Mouse (Mus musculus): ENCODE measurements around the gene Itk. TPM values are rescaled to one million over a fixed set of nuclear protein-coding genes. Genes with fewer than 3 reads are reported as not detected.

Itk gene
- polyA plus RNA-seq, 1 experiment = 0.05 TPM

- Histone ChIP-seq H3K79me2 (ENCODE audit: control insufficient read depth, insufficient read depth) (no peaks in the 10 kb centered on the region), H3K36me3 (ENCODE audit: control insufficient read depth, insufficient read depth) (no peaks in the 10 kb centered on the region), H3K4me3 (ENCODE audit: insufficient read depth, poor library complexity, severe bottlenecking) (no peak overlapping the region), H3K27me3 (ENCODE audit: control insufficient read depth, insufficient read depth, insufficient read length) (peaks cover 3% of the 10 kb centered on the region), H3ac (ENCODE audit: control insufficient read depth, insufficient read length, low read depth) (no peak overlapping the region), H3K79me3 (ENCODE audit: low read depth) (no peaks in the 10 kb centered on the region)
- TF ChIP-seq MAX (IDR thresholded peaks at IDR 0.05) (no peak), CEBPB (IDR thresholded peaks at IDR 0.05; ENCODE audit: low read depth) (no peak), MYOD1 (IDR thresholded peaks at IDR 0.05; ENCODE audit: control insufficient read depth, insufficient read length, low read depth) (no peak), USF1 (IDR thresholded peaks at IDR 0.05; ENCODE audit: low read depth) (no peak), CTCF (IDR thresholded peaks at IDR 0.05; ENCODE audit: control insufficient read depth, insufficient read depth, insufficient read length) (no peak), MYOG (IDR thresholded peaks at IDR 0.05; ENCODE audit: control insufficient read depth, extremely low read depth, insufficient read length) (no peak), FOSL1 (IDR thresholded peaks at IDR 0.05; ENCODE audit: insufficient read depth, low read length, poor library complexity, severe bottlenecking) (no peak)
Observed at GRCm38 (mm10) chr11:46347756-46348155, 41.6 kb downstream of the Itk start.

DNA sequence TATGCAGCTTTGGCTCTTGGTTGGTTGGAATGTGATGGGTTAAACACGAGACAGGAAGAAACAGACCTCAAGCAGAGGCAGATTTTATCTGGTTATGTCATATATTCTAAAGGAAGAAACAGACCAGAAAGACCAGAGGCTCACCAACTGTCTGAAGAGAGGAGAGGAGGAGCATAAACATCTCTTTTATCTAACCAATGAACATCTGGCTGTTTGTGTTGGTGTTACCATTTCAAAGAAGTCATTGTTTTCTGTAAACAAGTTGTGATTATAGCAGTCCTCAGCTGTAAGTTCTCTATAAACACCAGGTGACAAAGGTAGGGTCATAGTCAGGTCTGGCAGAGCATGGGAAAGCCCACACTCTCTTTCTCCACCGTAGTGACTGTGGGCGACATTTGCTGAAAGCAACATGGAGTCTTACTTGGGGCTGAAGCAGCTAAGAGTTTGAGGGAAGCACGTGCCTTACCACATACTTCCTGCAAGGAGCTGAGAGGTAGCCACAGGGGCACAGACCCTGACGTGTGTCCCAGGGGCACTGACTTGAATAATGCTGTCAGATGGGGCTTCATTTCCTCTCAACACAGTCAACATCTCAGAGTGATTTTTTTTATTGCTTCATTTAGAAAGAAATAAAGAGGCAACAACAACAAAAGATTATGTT lies 45.3 kb downstream of the Itk start:
- peaks cover 3% of the 10 kb centered on the region for H3K27me3 ChIP-seq (ENCODE audit: control insufficient read depth, insufficient read depth, insufficient read length)
- H3K4me3 ChIP-seq (ENCODE audit: insufficient read depth, poor library complexity, severe bottlenecking) = no peak overlapping the region
- H3K79me3 ChIP-seq (ENCODE audit: low read depth) = no peaks in the 10 kb centered on the region
- no peaks in the 10 kb centered on the region for H3K36me3 ChIP-seq (ENCODE audit: control insufficient read depth, insufficient read depth)
- no peak overlapping the region for H3ac ChIP-seq (ENCODE audit: control insufficient read depth, insufficient read length, low read depth)
- TF ChIP-seq MAX (IDR thresholded peaks at IDR 0.05) (no peak), MYOD1 (IDR thresholded peaks at IDR 0.05; ENCODE audit: control insufficient read depth, insufficient read length, low read depth) (no peak), CEBPB (IDR thresholded peaks at IDR 0.05; ENCODE audit: low read depth) (no peak), MYOG (IDR thresholded peaks at IDR 0.05; ENCODE audit: control insufficient read depth, extremely low read depth, insufficient read length) (no peak), USF1 (IDR thresholded peaks at IDR 0.05; ENCODE audit: low read depth) (no peak), FOSL1 (IDR thresholded peaks at IDR 0.05; ENCODE audit: insufficient read depth, low read length, poor library complexity, severe bottlenecking) (no peak), CTCF (IDR thresholded peaks at IDR 0.05; ENCODE audit: control insufficient read depth, insufficient read depth, insufficient read length) (no peak)
- no peaks in the 10 kb centered on the region for H3K79me2 ChIP-seq (ENCODE audit: control insufficient read depth, insufficient read depth)

DNA sequence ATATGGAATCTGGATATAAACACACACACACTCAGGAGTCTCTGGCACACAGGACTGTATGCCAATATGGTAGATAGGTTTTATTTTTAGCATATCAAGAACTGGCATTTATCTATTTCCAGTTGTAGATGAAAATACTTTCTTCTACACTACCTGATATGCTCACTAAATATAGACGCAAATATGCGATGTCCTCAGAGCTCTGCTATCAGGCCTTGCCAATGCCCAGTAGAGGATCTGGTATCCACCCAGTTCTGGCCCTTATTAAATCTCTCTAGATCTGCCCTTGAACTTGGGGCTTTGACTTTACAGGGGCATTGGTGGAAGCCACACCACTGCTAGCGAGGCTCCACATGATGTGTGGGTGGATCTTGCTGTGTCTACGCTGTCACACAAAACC lies 47.4 kb downstream of the Itk start:
- Histone ChIP-seq H3K27me3 (ENCODE audit: control insufficient read depth, insufficient read depth, insufficient read length) (peaks cover 3% of the 10 kb centered on the region), H3ac (ENCODE audit: control insufficient read depth, insufficient read length, low read depth) (no peak overlapping the region), H3K79me3 (ENCODE audit: low read depth) (no peaks in the 10 kb centered on the region), H3K36me3 (ENCODE audit: control insufficient read depth, insufficient read depth) (no peaks in the 10 kb centered on the region), H3K79me2 (ENCODE audit: control insufficient read depth, insufficient read depth) (no peaks in the 10 kb centered on the region), H3K4me3 (ENCODE audit: insufficient read depth, poor library complexity, severe bottlenecking) (no peak overlapping the region)
- TF ChIP-seq CTCF (IDR thresholded peaks at IDR 0.05; ENCODE audit: control insufficient read depth, insufficient read depth, insufficient read length) (no peak), MYOG (IDR thresholded peaks at IDR 0.05; ENCODE audit: control insufficient read depth, extremely low read depth, insufficient read length) (no peak), MYOD1 (IDR thresholded peaks at IDR 0.05; ENCODE audit: control insufficient read depth, insufficient read length, low read depth) (no peak), CEBPB (IDR thresholded peaks at IDR 0.05; ENCODE audit: low read depth) (no peak), FOSL1 (IDR thresholded peaks at IDR 0.05; ENCODE audit: insufficient read depth, low read length, poor library complexity, severe bottlenecking) (no peak), USF1 (IDR thresholded peaks at IDR 0.05; ENCODE audit: low read depth) (no peak), MAX (IDR thresholded peaks at IDR 0.05) (no peak)

DNA sequence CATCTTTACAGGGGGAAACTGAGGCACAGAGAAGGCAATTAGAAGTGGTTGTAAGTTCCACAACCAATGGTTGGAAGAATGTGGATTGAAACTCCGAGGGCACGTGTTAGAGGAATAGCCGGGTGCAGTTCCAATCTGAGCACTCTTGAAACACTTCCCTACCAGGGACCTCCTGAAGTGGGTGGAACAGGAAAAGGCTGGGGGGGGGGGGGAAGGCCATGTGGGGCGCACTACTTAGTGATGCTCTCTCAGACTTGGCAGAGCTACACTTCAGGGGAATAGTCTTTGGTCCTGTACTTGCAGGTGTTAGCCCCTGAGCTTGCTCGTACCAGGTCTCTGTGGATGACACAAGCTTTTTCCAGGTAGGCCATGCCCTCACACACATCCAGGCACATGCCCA lies 53.3 kb downstream of the Itk start:
- Histone ChIP-seq H3K79me3 (ENCODE audit: low read depth) (no peaks in the 10 kb centered on the region), H3K36me3 (ENCODE audit: control insufficient read depth, insufficient read depth) (no peaks in the 10 kb centered on the region), H3ac (ENCODE audit: control insufficient read depth, insufficient read length, low read depth) (no peak overlapping the region), H3K79me2 (ENCODE audit: control insufficient read depth, insufficient read depth) (no peaks in the 10 kb centered on the region), H3K4me3 (ENCODE audit: insufficient read depth, poor library complexity, severe bottlenecking) (no peak overlapping the region), H3K27me3 (ENCODE audit: control insufficient read depth, insufficient read depth, insufficient read length) (peaks cover 4% of the 10 kb centered on the region)
- TF ChIP-seq USF1 (IDR thresholded peaks at IDR 0.05; ENCODE audit: low read depth) = no peak

- H3K27me3 ChIP-seq (ENCODE audit: control insufficient read depth, insufficient read depth, insufficient read length) = peaks cover 4% of the 10 kb centered on the region
- no peak overlapping the region for H3K4me3 ChIP-seq (ENCODE audit: insufficient read depth, poor library complexity, severe bottlenecking)
- H3K79me3 ChIP-seq (ENCODE audit: low read depth) = no peaks in the 10 kb centered on the region
- H3K79me2 ChIP-seq (ENCODE audit: control insufficient read depth, insufficient read depth) = no peaks in the 10 kb centered on the region
- H3K36me3 ChIP-seq (ENCODE audit: control insufficient read depth, insufficient read depth) = no peaks in the 10 kb centered on the region
- H3ac ChIP-seq (ENCODE audit: control insufficient read depth, insufficient read length, low read depth) = no peak overlapping the region
- TF ChIP-seq FOSL1 (IDR thresholded peaks at IDR 0.05; ENCODE audit: insufficient read depth, low read length, poor library complexity, severe bottlenecking) = no peak
- no peak for TF ChIP-seq MYOD1 (IDR thresholded peaks at IDR 0.05; ENCODE audit: control insufficient read depth, insufficient read length, low read depth)
- no peak for TF ChIP-seq CTCF (IDR thresholded peaks at IDR 0.05; ENCODE audit: control insufficient read depth, insufficient read depth, insufficient read length)
- TF ChIP-seq USF1 (IDR thresholded peaks at IDR 0.05; ENCODE audit: low read depth) = no peak
- no peak for TF ChIP-seq MYOG (IDR thresholded peaks at IDR 0.05; ENCODE audit: control insufficient read depth, extremely low read depth, insufficient read length)
Observed at GRCm38 (mm10) chr11:46332217-46332616, 57.1 kb downstream of the Itk start.
